Mouse (Mus musculus) cortical plate, adult 2 months (tissue): ENCODE data around the gene Ptpn21. TPM values are rescaled to one million over a fixed set of nuclear protein-coding genes. Genes with fewer than 3 reads are reported as not detected.

Experiments
- H3K27ac ChIP-seq: fragments of 200-500 bp; 2 replicates; pipeline ENCODE4 v1.5.1; 2012; ENCODE audit warnings: low read length, control low read depth, inconsistent platforms; ENCODE audit not compliant: insufficient read depth
- H3K4me1 ChIP-seq: fragments of 200-500 bp; 2 replicates; pipeline ENCODE4 v1.6.1; 2011; ENCODE audit warnings: low read length; ENCODE audit not compliant: control insufficient read depth, insufficient read depth
- H3K4me3 ChIP-seq: fragments of 200-500 bp; 2 replicates; pipeline ENCODE4 v1.5.1; 2011; ENCODE audit warnings: mild to moderate bottlenecking, low read length, control low read depth; ENCODE audit not compliant: insufficient read depth
- CTCF ChIP-seq: fragments of 200-500 bp; IDR thresholded peaks from 2 replicates; pipeline ENCODE4 v1.5.1; 2011; ENCODE audit warnings: mild to moderate bottlenecking, control low read depth, low read length; ENCODE audit not compliant: insufficient read depth; ENCODE audit errors: extremely low read depth
- POLR2A ChIP-seq: fragments of 200-500 bp; IDR thresholded peaks from 2 replicates; pipeline ENCODE4 v1.6.1; 2011; ENCODE audit warnings: mild to moderate bottlenecking, low read length, control low read depth; ENCODE audit not compliant: insufficient read depth; ENCODE audit errors: extremely low read depth
- polyA plus RNA-seq: library from polyadenylated mRNA; depleted of rRNA; stranded (reverse); fragments of >200 nt; gene quantifications from 2 replicates; pipeline ENCODE4 v1.2.3, GENCODE M21; 2012

Gene Ptpn21
- polyA plus RNA-seq, 1 experiment = 8.5 TPM

DNA sequence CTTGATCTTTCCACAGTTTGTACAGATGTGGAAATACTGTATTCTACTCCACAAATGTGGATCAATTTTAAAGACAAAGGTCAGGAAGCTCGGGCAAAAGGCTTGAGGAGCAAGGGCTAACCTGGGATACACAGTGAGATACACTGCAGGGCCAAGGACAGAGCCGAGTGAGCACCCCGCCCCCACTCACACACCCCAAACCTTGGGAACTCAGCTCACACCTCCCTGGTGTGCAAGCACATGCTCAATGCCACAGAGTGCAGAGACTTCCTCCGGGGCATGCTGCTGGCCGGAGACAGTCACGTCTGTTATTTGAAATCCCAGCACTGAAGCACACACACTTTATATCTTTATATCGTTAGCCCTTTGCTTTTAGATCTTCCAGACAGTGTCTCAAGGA, 11.1 kb downstream of the Ptpn21 start:
- TF ChIP-seq CTCF (no peak), POLR2A (no peak)
- no peaks in the 10 kb centered on the region; the same call in 1 of the 2 replicates for H3K4me1 ChIP-seq
- no peak overlapping the region for H3K4me3 ChIP-seq

DNA sequence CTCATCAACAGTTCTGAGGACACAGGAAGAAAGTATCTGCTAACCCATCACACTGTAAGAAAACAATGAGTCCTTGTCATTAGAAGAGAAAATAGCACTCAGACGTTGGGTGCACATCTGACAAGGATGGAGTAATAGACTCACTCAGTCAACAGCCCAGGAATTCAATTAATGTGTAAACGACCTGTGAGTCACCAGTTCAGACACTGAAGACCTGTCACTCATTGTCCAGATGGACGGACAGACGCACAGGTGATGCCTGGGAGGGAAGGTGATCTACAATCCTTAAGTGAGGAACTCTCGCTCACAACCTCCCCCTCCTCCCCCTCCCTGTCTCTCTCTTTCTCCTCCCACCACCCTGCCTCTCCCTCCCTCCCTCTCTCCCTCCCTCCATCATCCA, 12.2 kb downstream of the Ptpn21 start:
- Histone ChIP-seq H3K4me3 (no peak overlapping the region), H3K27ac (no peak overlapping the region), H3K4me1 (no peaks in the 10 kb centered on the region; the same call in 1 of the 2 replicates)
- TF ChIP-seq POLR2A = no peak
- TF ChIP-seq CTCF = no peak

More for the DNA sequence above, 11.1 kb downstream of the Ptpn21 start:
- no peak overlapping the region for H3K27ac ChIP-seq

DNA sequence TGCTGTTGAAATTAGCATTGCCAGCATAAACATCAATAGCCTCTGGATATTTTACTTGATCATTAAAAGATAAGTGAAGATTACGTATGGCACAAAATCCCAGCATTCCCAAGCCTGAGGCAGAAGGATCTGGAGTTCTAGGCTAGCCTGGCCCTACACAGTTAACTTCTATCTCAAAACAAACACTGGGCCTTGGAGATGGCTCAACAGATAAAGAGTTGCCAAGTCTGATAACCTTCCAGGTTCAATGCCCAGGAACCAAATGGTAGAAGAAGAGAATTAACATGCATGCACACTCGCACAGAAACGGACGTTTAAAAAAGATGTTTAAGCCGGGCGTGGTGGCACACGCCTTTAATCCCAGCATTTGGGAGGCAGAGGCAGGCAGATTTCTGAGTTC, 13.0 kb downstream of the Ptpn21 start:
- no peak overlapping the region for H3K27ac ChIP-seq
- no peaks in the 10 kb centered on the region; the same call in 1 of the 2 replicates for H3K4me1 ChIP-seq
- H3K4me3 ChIP-seq = no peak overlapping the region
- TF ChIP-seq POLR2A (no peak), CTCF (no peak)

DNA sequence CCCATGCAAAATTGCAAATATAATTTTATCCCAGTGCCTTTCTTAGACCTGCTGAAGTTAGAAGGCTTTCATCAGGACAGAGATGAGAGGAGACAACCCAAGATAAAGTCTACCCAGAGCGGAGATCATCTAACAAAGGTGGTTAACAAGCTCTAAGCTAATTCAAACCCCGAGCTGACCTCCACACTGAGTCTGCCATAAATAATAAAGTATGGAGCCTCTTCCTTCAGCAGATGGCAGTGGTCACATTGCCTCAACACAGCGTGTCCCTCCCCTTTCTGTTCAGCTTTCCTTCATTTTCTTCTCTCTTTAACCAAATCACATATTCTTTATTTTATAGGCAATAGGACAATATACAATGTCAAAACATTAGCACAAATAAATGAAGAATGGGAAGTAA, 16.2 kb downstream of the Ptpn21 start:
- no peak for TF ChIP-seq POLR2A
- TF ChIP-seq CTCF = no peak
- no peak overlapping the region for H3K27ac ChIP-seq
- H3K4me1 ChIP-seq = no peaks in the 10 kb centered on the region; the same call in 1 of the 2 replicates

DNA sequence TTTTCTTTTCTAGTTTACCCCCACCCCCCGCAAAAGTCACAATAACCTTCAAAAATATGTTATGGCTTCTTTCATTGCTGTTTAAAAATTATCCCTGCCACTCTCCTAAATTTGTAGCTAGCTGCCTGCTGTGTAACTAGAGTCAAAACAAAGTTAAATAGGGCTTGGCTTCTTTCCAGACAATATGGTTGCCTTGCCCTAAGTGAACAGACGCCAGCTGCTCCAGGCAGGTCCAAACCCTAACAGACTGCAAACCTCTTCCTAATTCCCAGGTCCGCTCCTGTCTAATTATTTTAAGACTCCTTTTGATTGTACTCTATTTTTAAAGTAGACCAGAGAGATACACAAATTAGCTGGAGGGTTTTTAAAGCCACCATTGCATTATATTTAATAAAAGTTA, 16.6 kb downstream of the Ptpn21 start:
- Histone ChIP-seq H3K4me3 (no peak overlapping the region), H3K4me1 (no peaks in the 10 kb centered on the region; the same call in 1 of the 2 replicates), H3K27ac (no peak overlapping the region)
- TF ChIP-seq CTCF (no peak), POLR2A (no peak)

More for the DNA sequence above, 16.2 kb downstream of the Ptpn21 start:
- no peak overlapping the region for H3K4me3 ChIP-seq

DNA sequence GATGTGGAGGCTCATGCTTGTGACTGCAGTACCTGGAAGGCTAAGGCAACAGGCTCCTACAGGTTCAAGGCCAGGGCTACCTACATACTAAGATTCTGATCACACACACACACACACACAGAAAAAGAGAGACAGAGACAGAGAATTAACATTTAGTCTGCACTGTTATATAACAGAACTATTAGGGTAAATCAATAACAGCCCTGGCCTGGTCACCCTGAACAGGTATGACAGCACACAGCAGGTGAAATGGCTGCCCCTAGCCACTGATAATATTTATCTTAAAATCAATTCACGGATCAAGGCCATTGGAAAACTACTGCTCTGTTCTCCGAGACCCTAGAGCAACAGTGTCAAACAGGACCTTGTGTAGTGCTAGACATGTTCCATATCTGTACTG, 21.1 kb downstream of the Ptpn21 start:
- no peak overlapping the region for H3K4me3 ChIP-seq
- no peaks in the 10 kb centered on the region; the same call in 1 of the 2 replicates for H3K4me1 ChIP-seq
- TF ChIP-seq CTCF = no peak
- TF ChIP-seq POLR2A = no peak
- no peak overlapping the region for H3K27ac ChIP-seq

DNA sequence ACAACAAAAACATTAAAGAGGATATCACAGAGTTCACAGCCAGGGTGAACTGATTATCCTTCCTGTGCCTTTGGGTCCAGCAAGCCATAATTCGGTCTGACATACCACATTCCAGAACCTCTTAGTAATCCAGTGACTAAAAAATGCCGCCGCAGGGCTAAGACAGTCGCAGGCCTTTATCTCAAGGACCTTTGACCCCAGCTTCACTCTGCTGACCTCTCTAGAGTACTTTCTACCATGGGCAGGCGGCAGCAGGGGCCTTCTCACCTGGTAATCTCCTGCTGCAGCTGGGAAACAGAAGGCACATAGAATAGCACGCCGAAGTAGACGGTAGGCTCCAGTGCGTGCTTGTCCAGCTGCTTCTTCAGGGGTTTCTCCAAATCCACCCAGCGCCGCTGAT, 22.4 kb downstream of the Ptpn21 start:
- Histone ChIP-seq H3K27ac (no peak overlapping the region), H3K4me1 (no peaks in the 10 kb centered on the region), H3K4me3 (no peak overlapping the region)
- TF ChIP-seq CTCF (no peak), POLR2A (no peak)

DNA sequence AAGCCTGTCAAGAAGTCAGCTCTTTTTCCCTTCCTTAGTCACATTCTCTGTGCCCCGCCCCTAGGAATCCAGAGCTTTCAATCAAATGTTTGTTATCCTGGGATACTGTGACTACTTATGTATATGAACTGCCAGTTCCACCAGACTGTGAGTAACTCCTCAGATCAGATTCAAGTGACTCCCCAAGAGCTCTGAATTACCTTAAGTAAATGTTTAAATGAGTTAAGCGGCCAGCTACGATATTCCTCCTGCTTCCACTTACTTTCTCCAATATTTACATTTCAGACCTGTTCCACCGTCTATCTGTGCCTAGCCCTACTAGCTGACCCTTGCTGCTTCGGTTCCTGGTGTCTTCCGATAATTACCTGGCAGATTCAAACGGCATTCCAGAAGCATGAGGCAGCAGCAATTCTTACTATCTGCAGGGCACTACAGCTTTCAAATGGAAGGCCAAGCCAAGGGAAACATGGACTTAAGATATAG, 23.5 kb downstream of the Ptpn21 start:
- TF ChIP-seq CTCF = no peak
- no peak for TF ChIP-seq POLR2A

DNA sequence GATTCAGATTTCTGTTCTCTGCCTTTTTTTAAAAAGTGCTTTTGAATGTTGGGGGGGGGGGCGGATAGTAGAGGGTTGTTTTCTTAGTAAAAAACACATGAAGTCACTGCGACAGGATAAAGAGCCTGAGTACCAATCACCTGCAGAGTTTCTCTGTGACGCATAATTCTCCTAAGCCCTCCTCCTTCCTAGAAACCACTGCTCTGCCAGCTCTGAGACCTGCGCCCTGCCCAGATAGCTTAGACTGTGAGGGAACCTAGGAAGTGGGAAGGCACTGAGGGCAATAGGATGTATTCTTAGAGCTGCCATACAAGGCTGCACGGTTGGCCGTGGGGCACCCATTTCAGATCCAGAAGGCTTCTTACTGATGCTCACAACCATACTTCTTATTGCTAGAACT, 24.4 kb downstream of the Ptpn21 start:
- H3K4me3 ChIP-seq = no peak overlapping the region
- no peaks in the 10 kb centered on the region for H3K4me1 ChIP-seq
- H3K27ac ChIP-seq = no peak overlapping the region
- TF ChIP-seq CTCF (no peak), POLR2A (no peak)

More for the DNA sequence above, 23.5 kb downstream of the Ptpn21 start:
- H3K27ac ChIP-seq = no peak overlapping the region
- no peaks in the 10 kb centered on the region for H3K4me1 ChIP-seq
- H3K4me3 ChIP-seq = no peak overlapping the region

DNA sequence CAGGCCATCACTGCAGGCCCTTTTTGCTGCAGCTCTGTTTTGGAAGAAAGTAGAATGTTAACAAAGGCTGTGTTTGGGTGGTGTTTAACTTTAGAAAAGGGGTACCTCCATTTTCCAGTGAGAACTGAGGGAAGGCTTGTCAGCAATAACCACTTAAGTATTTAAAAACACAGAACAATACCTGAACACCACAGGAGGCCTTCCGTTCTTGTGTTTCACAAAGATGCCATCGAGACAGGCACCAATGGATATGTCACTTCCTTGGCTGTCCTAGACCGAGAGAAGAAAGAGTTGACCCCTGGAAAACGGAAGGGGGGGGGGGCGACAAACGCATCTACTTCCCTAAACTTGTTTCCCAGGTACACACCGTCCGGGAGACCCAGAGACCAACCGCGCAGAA, 33.2 kb downstream of the Ptpn21 start:
- TF ChIP-seq CTCF (no peak), POLR2A (no peak)
- no peak overlapping the region for H3K4me3 ChIP-seq
- H3K4me1 ChIP-seq = no peaks in the 10 kb centered on the region
- no peak overlapping the region for H3K27ac ChIP-seq

DNA sequence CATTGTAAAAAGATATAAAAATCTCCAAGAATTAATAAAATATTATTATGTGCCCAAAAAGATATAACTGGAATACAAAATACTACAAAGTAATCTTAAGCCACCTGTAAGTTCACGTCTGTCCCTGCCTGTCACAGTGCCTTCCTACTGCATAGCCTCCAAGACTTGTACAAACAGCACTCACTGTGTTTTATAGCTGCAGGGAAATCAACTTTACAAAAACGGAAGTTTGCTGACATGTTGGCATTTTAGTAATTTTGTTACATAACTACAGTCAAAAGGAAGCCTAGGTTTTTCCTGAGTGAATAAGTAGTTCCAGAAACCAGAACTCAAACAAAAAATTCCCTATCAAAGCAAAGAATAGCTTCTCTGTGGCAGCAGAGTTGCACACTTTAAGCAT, 33.7 kb downstream of the Ptpn21 start:
- Histone ChIP-seq H3K4me3 (no peak overlapping the region), H3K27ac (no peak overlapping the region), H3K4me1 (no peaks in the 10 kb centered on the region)
- TF ChIP-seq CTCF (no peak), POLR2A (no peak)
